ENCODE assay signal across 8 mouse cellular contexts in the genomic region with DNA sequence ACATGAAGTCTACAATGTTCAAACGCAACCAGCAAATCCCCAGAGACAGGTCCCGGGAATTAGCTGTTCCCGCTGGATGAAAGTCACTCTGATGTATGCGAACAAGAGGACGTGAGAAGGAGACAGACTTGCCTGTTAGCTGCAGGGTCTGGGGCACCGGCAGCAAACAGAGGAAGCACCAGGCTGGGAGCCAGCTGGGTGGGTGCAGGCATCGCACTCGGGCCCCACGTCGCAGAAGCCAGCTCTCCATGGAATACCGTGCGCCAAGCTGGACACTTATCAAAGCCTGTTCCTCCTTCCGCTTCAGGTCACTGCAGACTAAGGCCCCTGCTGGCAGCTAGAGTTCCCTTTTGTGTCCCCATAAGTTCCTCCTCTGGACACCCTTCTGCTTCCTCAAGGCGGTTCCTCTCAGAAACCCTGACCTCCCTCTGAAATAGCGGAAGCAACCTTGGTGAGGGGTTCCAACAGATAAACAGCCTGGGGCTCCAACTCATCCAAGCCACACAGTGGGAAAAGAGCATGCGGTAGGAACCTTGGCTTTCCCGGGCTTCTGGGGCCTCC. TPM values are rescaled to one million over a fixed set of nuclear protein-coding genes. Genes with fewer than 3 reads are reported as not detected.
DNase-seq lines count a peak whose midpoint lies in the region; ATAC-seq lines count a peak whose summit lies in the region.

A gene (minus strand): TSS at position 326 of the 561 bp plus-strand sequence.

- 0 out of 2 replicates have a peak within 1 kb of the TSS, but pooled peaks have one; percentile 4 for H3K9ac ChIP-seq in heart, embryonic 12.5 days
- H3K9ac ChIP-seq in liver, embryonic 11.5 days (ENCODE audit: low read depth, low read length): no peak within 1 kb of the TSS

- H3K4me3 ChIP-seq in heart, embryonic 12.5 days: no peak within 1 kb of the TSS
- H3K4me3 ChIP-seq in liver, embryonic 11.5 days (ENCODE audit: low read depth, low read length): peak within 1 kb of the TSS; percentile 33

- peaks cover 43% of the 10 kb centered on the region for H3K27me3 ChIP-seq in heart, embryonic 12.5 days (replicated peaks)
- H3K27me3 ChIP-seq in liver, embryonic 11.5 days (replicated peaks; ENCODE audit: control insufficient read depth, insufficient read depth, low read length): peaks cover 5% of the 10 kb centered on the region

- no peaks in the 10 kb centered on the region for H3K36me3 ChIP-seq in heart, embryonic 12.5 days
- no peaks in the 10 kb centered on the region for H3K36me3 ChIP-seq in liver, embryonic 11.5 days (ENCODE audit: control insufficient read depth, insufficient read depth, low read length)

- no peak for ATAC-seq in heart, embryonic 12.5 days (ENCODE audit: insufficient number of reproducible peaks, low FRiP score)
- no peak for ATAC-seq in liver, embryonic 11.5 days (replicated peaks; ENCODE audit: low FRiP score)

- H3K9me3 ChIP-seq in heart, embryonic 12.5 days (replicated peaks): no peaks in the 10 kb centered on the region
- H3K9me3 ChIP-seq in liver, embryonic 11.5 days (ENCODE audit: control insufficient read depth, low read length): no peaks in the 10 kb centered on the region

- no peak within 1 kb of the TSS for H3K27ac ChIP-seq in heart, embryonic 12.5 days (ENCODE audit: poor library complexity, severe bottlenecking)
- no peak within 1 kb of the TSS; the same call in 1 of the 2 replicates for H3K27ac ChIP-seq in liver, embryonic 11.5 days (ENCODE audit: low read depth, low read length)

- peak; percentile 14 to 27 for DNase-seq in cerebellum, postnatal 25 days
- no peak for DNase-seq in cerebellum, postnatal 36 days
- peak; percentile 47 for DNase-seq in adrenal gland, postnatal 14 days
- no peak for DNase-seq in liver, embryonic 11.5 days (ENCODE audit: low spot score)
- peak; percentile 42 for DNase-seq in naive thymus-derived CD4-positive, alpha-beta T cell, adult 2 months (ENCODE audit: low read depth)
- no peak for DNase-seq in left cerebral cortex, adult 18-20 months (ENCODE audit: low spot score in 2 of 2)
- DNase-seq in layer of hippocampus, adult 8-10 months (ENCODE audit: low spot score in 2 of 2): no peak

- 28% methylated on average over 17 of the region's 17 CpGs for WGBS in heart, embryonic 12.5 days
- WGBS in liver, embryonic 11.5 days: 26% methylated on average over 17 of the region's 17 CpGs

- peak within 1 kb of the TSS; percentile 51 for H3K4me2 ChIP-seq in heart, embryonic 12.5 days
- H3K4me2 ChIP-seq in liver, embryonic 11.5 days: peak within 1 kb of the TSS; percentile 32

- H3K4me1 ChIP-seq in heart, embryonic 12.5 days (replicated peaks): peaks cover 63% of the 10 kb centered on the region
- H3K4me1 ChIP-seq in liver, embryonic 11.5 days (replicated peaks; ENCODE audit: control insufficient read depth, insufficient read depth, low read length): peaks cover 20% of the 10 kb centered on the region

RNA-seq across cellular contexts. Expression of the gene that starts here (rescaled TPM):
- total RNA-seq in adrenal gland, postnatal 14 days (2021): 2.6 and 5.9 TPM in 2 replicates
- polyA plus RNA-seq in heart, embryonic 12.5 days (2016; fragmentation: Nextera tagmentation; extraction: Ambion mirVana): 1.7 and 1.9 TPM in 2 replicates
- 6.6 and 7.4 TPM in 2 replicates for polyA plus RNA-seq in liver, embryonic 11.5 days (2014; fragmentation: Nextera tagmentation; extraction: Ambion mirVana)
- 1 to 10 TPM; 2.4 to 2.6 TPM for total RNA-seq in left cerebral cortex, adult 18-20 months (2021)
- 1 to 10 TPM; 1.7 to 6.2 (median 3.5) TPM for total RNA-seq in layer of hippocampus, adult 8-10 months (2022)

Comparison
In these comparisons a context has a peak if more than half of its experiments do, and no peak if none do; other contexts are left out.
1. DNase-seq: peak in cerebellum, postnatal 25 days (2 of 2), adrenal gland, postnatal 14 days (single experiment) and naive thymus-derived CD4-positive, alpha-beta T cell, adult 2 months (single experiment); none in cerebellum, postnatal 36 days (0 of 2), liver, embryonic 11.5 days (single experiment), left cerebral cortex, adult 18-20 months (0 of 2) and layer of hippocampus, adult 8-10 months (0 of 2).